Mouse (Mus musculus) ES-Bruce4 (cell line): Measurements from ENCODE around the gene Prkch.

Experiments
- CTCF ChIP-seq: IDR thresholded peaks from one replicate; pipeline ENCODE4 v1.8.1; 2011; ENCODE audit warnings: low read depth, low read length
- POLR2A ChIP-seq: IDR thresholded peaks from one replicate; pipeline ENCODE4 v1.8.1; 2011; ENCODE audit warnings: low read length; ENCODE audit not compliant: insufficient read depth

DNA sequence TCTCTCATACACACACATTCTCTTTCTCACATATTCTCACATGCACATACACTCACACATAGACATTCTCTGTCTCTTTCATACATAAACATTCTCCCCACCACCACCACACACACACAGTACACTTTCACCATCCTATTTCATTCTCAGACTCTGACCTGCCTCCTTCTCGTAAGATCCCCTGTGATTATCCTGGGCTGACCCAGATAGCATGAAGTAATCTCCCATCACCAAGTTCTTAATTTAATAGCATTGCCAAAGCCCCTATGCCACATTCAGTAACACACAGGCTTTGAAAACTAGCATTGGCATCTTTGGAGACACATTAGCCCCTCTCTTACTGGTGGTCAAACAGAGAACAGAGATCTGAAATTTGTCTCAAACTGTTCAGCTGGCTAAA is 232.3 kb downstream of the Prkch start:
- TF ChIP-seq POLR2A (no peak), CTCF (no peak)
